Mouse (Mus musculus) forebrain, embryonic 15.5 days (tissue): ENCODE data around the gene Stac. TPM values are rescaled to one million over a fixed set of nuclear protein-coding genes. Genes with fewer than 3 reads are reported as not detected.

Experiments
- ATAC-seq: fragments of 200-750 bp; cut with Nextera tagmentation; replicated peaks from 2 replicates; pipeline ENCODE4 v1.8.0; 2017; ENCODE audit warnings: mild to moderate bottlenecking, moderate TSS enrichment, moderate library complexity
- H3K27ac ChIP-seq: fragments of 300-500 bp; sonication (generic); replicated peaks from 2 replicates; pipeline ENCODE4 v1.5.1; 2015; ENCODE audit warnings: mild to moderate bottlenecking, inconsistent platforms
- H3K27me3 ChIP-seq: fragments of 300-500 bp; sonication (generic); 2 replicates; pipeline ENCODE4 v1.6.1; 2015; ENCODE audit warnings: inconsistent platforms
- H3K36me3 ChIP-seq: fragments of 300-500 bp; sonication (generic); 2 replicates; pipeline ENCODE4 v1.6.1; 2015; ENCODE audit warnings: mild to moderate bottlenecking, inconsistent platforms
- H3K4me1 ChIP-seq: fragments of 300-500 bp; sonication (generic); 2 replicates; pipeline ENCODE4 v1.6.1; 2015; ENCODE audit warnings: inconsistent platforms
- H3K4me2 ChIP-seq: fragments of 300-500 bp; sonication (generic); replicated peaks from 2 replicates; pipeline ENCODE4 v1.6.1; 2015; ENCODE audit warnings: mild to moderate bottlenecking, inconsistent platforms
- H3K4me3 ChIP-seq: fragments of 300-500 bp; sonication (generic); 2 replicates; pipeline ENCODE4 v1.5.1; 2015; ENCODE audit warnings: mild to moderate bottlenecking, inconsistent platforms
- H3K9ac ChIP-seq: fragments of 300-500 bp; sonication (generic); replicated peaks from 2 replicates; pipeline ENCODE4 v1.6.1; 2015; ENCODE audit warnings: mild to moderate bottlenecking, inconsistent platforms
- H3K9me3 ChIP-seq: fragments of 300-500 bp; sonication (generic); 2 replicates; pipeline ENCODE4 v1.6.1; 2016; ENCODE audit warnings: inconsistent platforms
- WGBS: fragments of 180-500 bp; shearing (Covaris S2); methylation state at CpG from one replicate; pipeline ENCODE4 v1.1.7; 2015; ENCODE audit warnings: mixed read lengths; 5-methylcytosine and 5-hydroxymethylcytosine counted together
- polyA plus RNA-seq: library from polyadenylated mRNA; unstranded; fragments of >200 nt; fragmentation: Nextera tagmentation; extraction: Ambion mirVana; gene quantifications from 2 replicates; pipeline ENCODE4 v1.2.1, GENCODE M21; 2015

The Stac gene
- polyA plus RNA-seq, 1 experiment from 2014 or later: 4.0 TPM

GRCm38 (mm10) chr9:111550281-111550962, 139.7 kb downstream of the Stac start:
- Histone ChIP-seq H3K27ac (no peak overlapping the region), H3K4me2 (no peak overlapping the region), H3K9me3 (no peaks in the 10 kb centered on the region), H3K36me3 (no peaks in the 10 kb centered on the region), H3K4me1 (no peaks in the 10 kb centered on the region), H3K27me3 (no peaks in the 10 kb centered on the region), H3K9ac (no peak overlapping the region), H3K4me3 (no peak overlapping the region)
- no peak for ATAC-seq
- 88% methylated on average over 21 of the region's 21 CpGs for WGBS

- ATAC-seq: no peak
- no peaks in the 10 kb centered on the region for H3K9me3 ChIP-seq
- WGBS: 50% methylated on average over 6 of the region's 6 CpGs
- H3K9ac ChIP-seq: no peak overlapping the region
- H3K4me3 ChIP-seq: no peak overlapping the region
- no peaks in the 10 kb centered on the region for H3K4me1 ChIP-seq
- no peak overlapping the region for H3K4me2 ChIP-seq
- no peak overlapping the region for H3K27ac ChIP-seq
- no peaks in the 10 kb centered on the region for H3K36me3 ChIP-seq
- H3K27me3 ChIP-seq: no peaks in the 10 kb centered on the region
These were observed 147.5 kb downstream of the Stac start for GRCm38 (mm10) chr9:111542663-111543062.

- Histone ChIP-seq H3K9ac (no peak overlapping the region), H3K9me3 (no peaks in the 10 kb centered on the region), H3K36me3 (no peaks in the 10 kb centered on the region), H3K27ac (no peak overlapping the region), H3K27me3 (no peaks in the 10 kb centered on the region), H3K4me3 (no peak overlapping the region), H3K4me1 (no peaks in the 10 kb centered on the region), H3K4me2 (no peak overlapping the region)
- WGBS: 84% methylated on average over 8 of the region's 8 CpGs
- no peak for ATAC-seq
These were observed 154.6 kb downstream of the Stac start for GRCm38 (mm10) chr9:111535445-111536064.

DNA sequence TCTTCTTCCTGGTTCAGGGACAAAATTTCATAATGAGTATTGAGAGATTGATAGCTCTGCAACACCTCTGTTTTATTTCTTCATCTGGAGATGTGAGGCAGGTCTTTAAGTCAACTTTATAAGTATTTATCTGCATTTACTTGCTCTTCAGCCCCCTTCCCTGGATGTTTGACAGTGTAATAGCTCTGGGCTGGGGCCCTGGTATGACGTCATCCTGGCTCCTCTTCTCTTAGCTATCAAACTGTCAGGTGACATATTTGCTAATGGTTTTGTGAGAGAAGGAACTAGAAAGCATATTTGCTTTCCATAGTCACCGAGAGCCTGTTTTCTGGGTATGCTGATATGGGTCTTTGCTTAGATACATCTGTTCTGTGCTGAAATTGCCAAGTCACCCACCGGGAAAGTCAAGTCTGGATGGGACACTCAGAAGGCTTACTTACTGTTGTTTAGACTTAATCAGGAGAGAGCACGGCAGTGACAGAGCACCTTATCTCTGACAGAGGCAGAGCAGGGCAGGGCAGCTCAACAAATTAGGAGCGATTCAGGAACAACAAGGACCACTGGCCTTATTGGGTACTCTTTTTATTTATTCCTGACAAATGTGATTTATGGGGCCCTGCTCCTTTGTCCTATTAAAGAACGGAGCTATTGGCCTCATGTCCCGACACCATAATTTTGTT, 155.3 kb downstream of the Stac start:
- Histone ChIP-seq H3K4me2 (no peak overlapping the region), H3K27me3 (no peaks in the 10 kb centered on the region), H3K9me3 (no peaks in the 10 kb centered on the region)

DNA sequence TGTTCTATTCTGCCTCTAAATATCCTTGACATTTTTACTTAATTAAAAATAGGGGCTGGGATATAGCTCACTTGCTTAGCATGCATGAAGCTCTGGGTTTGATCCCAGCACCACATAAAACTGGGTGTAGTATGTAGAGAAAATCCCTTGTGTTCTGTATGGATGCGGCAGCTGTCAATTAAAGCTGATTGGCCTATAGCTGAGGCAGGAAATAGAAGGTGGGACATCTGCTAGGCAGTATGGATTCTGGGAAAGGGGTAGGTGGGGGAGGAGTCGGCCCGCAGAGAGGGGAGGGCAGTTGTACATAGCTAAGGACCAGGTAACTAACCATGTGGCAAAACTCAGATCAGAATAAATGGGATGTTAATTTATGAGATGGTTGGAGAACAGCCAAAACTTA, 166.3 kb downstream of the Stac start:
- H3K4me1 ChIP-seq: no peaks in the 10 kb centered on the region
- H3K4me3 ChIP-seq: no peak overlapping the region
- H3K36me3 ChIP-seq: no peaks in the 10 kb centered on the region
- H3K9me3 ChIP-seq: no peaks in the 10 kb centered on the region
- 93% methylated on average over 3 of the region's 3 CpGs for WGBS
- no peak for ATAC-seq
- no peak overlapping the region for H3K27ac ChIP-seq
- no peak overlapping the region for H3K4me2 ChIP-seq
- H3K9ac ChIP-seq: no peak overlapping the region
- no peaks in the 10 kb centered on the region for H3K27me3 ChIP-seq

More for the DNA sequence above, 155.3 kb downstream of the Stac start:
- H3K4me3 ChIP-seq: no peak overlapping the region
- no peak overlapping the region for H3K27ac ChIP-seq
- WGBS: 74% methylated on average over 7 of the region's 7 CpGs
- ATAC-seq: no peak
- no peaks in the 10 kb centered on the region for H3K4me1 ChIP-seq
- no peaks in the 10 kb centered on the region for H3K36me3 ChIP-seq
- H3K9ac ChIP-seq: no peak overlapping the region

DNA sequence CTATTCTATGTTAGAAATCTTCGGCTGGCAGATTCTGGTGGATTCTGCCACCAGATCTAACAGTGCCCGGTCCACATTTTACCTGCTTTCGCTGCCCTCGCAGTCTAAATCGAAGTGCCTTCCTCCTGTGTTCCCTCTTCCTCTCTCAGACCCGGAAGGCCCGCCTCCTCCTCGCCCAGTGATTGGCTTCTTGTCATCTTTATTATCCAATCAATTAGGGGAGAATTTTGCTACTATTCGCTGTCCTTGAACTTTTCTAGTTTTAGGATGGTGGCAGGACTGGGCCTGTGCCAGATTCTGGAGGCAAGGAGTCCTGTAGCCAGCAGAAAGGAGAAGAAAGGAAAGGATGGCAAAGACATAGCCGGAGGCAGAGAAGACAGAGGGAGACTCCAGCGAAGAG, 167.0 kb downstream of the Stac start:
- no peaks in the 10 kb centered on the region for H3K9me3 ChIP-seq
- 91% methylated on average over 11 of the region's 11 CpGs for WGBS

GRCm38 (mm10) chr9:111522226-111522625, 167.9 kb downstream of the Stac start:
- no peaks in the 10 kb centered on the region for H3K36me3 ChIP-seq
- WGBS: 93% methylated on average over 7 of the region's 7 CpGs
- H3K4me3 ChIP-seq: no peak overlapping the region

More for the DNA sequence above, 167.0 kb downstream of the Stac start:
- H3K4me3 ChIP-seq: no peak overlapping the region
- H3K27ac ChIP-seq: no peak overlapping the region
- no peak overlapping the region for H3K9ac ChIP-seq
- ATAC-seq: no peak
- H3K4me1 ChIP-seq: no peaks in the 10 kb centered on the region
- H3K36me3 ChIP-seq: no peaks in the 10 kb centered on the region
- H3K4me2 ChIP-seq: no peak overlapping the region
- H3K27me3 ChIP-seq: no peaks in the 10 kb centered on the region

DNA sequence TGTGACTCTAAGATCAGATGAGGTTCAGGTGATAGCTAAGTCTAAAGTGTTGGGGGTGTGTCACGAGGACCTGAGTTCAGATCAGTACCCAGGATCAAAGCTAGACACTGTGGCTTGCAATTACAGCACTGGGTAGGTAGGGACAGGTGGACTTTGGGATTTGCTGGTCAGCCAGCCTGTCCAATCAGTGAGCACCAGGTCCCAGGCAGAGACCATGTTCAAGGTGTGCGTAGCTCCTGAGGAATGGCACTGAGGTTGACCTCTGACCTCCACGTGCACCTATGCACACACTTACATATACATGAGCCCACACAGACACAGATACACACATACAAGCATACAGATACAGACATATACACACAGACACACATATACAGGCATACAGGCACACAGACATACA, 174.6 kb downstream of the Stac start:
- ATAC-seq: no peak
- Histone ChIP-seq H3K9me3 (no peaks in the 10 kb centered on the region), H3K4me2 (no peak overlapping the region)

More at GRCm38 (mm10) chr9:111522226-111522625, 167.9 kb downstream of the Stac start:
- ATAC-seq: no peak
- no peaks in the 10 kb centered on the region for H3K9me3 ChIP-seq
- H3K4me2 ChIP-seq: no peak overlapping the region
- no peaks in the 10 kb centered on the region for H3K4me1 ChIP-seq
- no peak overlapping the region for H3K27ac ChIP-seq
- H3K27me3 ChIP-seq: no peaks in the 10 kb centered on the region
- no peak overlapping the region for H3K9ac ChIP-seq

DNA sequence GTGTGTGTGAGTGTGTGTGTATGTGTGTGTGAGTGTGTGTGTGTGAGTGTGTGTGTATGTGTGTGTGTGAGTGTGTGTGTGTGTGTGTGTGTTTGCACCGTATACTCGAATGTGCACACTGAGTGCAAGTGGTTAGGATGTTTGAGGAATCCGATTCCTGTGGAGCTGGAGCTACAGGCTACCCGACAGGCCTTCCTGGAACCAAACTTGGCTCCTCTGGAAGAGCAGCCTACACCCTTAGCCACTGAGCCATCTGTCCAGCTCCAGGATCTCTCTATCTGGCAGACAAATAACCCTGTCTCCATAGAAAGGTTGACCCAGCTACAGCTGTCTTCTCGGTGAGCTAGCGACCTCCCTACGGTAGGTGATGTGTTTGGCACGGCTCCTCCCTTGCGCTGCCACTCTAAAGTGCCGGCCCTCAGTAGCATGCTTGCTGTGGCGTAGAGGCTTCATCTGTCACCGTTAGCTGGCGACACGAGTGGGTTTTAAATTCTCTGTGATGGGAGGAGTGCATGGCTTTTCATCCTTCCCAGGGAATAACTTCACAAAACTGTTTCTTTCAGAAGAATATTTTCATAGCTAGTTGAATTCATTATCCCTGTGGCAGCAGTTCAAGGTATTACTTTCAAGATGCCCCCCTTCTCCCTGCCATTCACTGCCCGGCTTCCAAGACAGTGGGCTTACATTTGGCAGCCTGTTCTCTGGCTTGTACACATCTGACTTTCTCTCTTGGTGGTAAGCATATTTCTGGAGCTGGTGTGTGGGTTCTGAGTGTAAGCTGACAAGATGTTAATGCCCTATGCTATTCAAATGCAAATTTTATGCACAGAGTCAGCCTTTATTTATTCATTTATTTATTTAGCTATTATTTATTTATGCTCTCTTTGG, 175.3 kb downstream of the Stac start:
- H3K36me3 ChIP-seq: no peaks in the 10 kb centered on the region
- H3K4me2 ChIP-seq: no peak overlapping the region
- no peaks in the 10 kb centered on the region for H3K9me3 ChIP-seq
- H3K27ac ChIP-seq: no peak overlapping the region; the same call in 1 of the 2 replicates
- ATAC-seq: 0 out of 2 replicates have a peak, but pooled peaks have one; percentile 43
- 60% methylated on average over 15 of the region's 15 CpGs for WGBS
- H3K4me3 ChIP-seq: no peak overlapping the region
- H3K9ac ChIP-seq: no peak overlapping the region
- H3K4me1 ChIP-seq: 0 out of 2 replicates have a peak, but pooled peaks cover 7% of the 10 kb centered on the region
- H3K27me3 ChIP-seq: no peaks in the 10 kb centered on the region

More for the DNA sequence above, 174.6 kb downstream of the Stac start:
- no peaks in the 10 kb centered on the region for H3K36me3 ChIP-seq
- H3K4me1 ChIP-seq: 0 out of 2 replicates have a peak, but pooled peaks cover 7% of the 10 kb centered on the region
- no peaks in the 10 kb centered on the region for H3K27me3 ChIP-seq
- no peak overlapping the region for H3K27ac ChIP-seq
- H3K4me3 ChIP-seq: no peak overlapping the region
- WGBS: 91% methylated on average over 3 of the region's 3 CpGs
- H3K9ac ChIP-seq: no peak overlapping the region
